Mouse (Mus musculus) kidney, adult 2 months (tissue): ENCODE measurements at regions not wholly inside any gene's neighbourhood (a gene's known extent, or its start where the extent isn't known, plus 50 kb on each side); places are given as distances from the start of the nearest gene placed in this dataset.

Experiments
- CTCF ChIP-seq: fragments of 200-500 bp; conservative IDR thresholded peaks from 2 replicates; pipeline ENCODE4 v1.5.1; 2011; ENCODE audit warnings: low read depth, mild to moderate bottlenecking, control low read depth, low read length, moderate library complexity, mixed read lengths; ENCODE audit not compliant: insufficient read depth, insufficient read length
- POLR2A ChIP-seq: fragments of 200-500 bp; IDR thresholded peaks from one replicate; pipeline ENCODE4 v1.6.1; 2011; ENCODE audit warnings: low read depth, low read length, control low read depth

DNA sequence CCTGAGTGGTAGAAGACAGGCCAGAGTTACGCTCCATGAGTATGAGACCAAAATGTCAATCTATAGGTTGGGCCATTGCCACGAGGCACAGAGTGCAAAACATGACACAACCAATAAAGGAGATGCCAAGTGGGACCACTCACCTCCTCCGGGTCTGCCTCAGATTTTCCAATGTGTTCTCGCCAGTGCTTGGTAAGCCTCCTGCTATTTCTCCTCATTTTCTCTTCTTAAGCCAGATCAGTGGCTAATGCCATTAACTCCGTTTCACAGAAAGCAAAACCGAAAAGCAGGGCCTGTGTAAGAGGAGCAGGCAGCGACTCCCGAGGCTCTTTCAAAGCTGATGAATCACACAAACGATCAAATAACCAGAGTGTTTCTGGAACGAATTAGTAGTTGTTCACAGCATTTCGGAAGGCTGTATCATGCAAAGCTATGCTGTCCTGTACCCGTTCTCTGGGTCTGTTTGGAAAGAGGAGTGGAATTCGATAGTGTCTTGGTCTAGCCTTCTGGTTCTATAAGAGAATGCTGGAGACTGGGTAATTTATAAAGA, 59.7 kb upstream of the Gm10320 start:
- no peak for TF ChIP-seq POLR2A
- TF ChIP-seq CTCF = no peak
